Mouse (Mus musculus) brain, embryonic 14.5 days (tissue): ENCODE data around the gene Fetub.

ENCODE experiments used
- CTCF ChIP-seq: fragments of 200-500 bp; IDR thresholded peaks from 2 replicates; pipeline ENCODE4 v1.5.1; 2012; ENCODE audit warnings: inconsistent platforms, mild to moderate bottlenecking, moderate library complexity, borderline replicate concordance; ENCODE audit not compliant: insufficient read depth, insufficient read length; ENCODE audit errors: extremely low read depth
- POLR2A ChIP-seq: fragments of 200-500 bp; IDR thresholded peaks from 2 replicates; pipeline ENCODE4 v1.6.1; 2012; ENCODE audit warnings: mild to moderate bottlenecking, inconsistent platforms, borderline replicate concordance; ENCODE audit not compliant: poor library complexity, insufficient read depth, insufficient read length, severe bottlenecking; ENCODE audit errors: extremely low read depth

DNA sequence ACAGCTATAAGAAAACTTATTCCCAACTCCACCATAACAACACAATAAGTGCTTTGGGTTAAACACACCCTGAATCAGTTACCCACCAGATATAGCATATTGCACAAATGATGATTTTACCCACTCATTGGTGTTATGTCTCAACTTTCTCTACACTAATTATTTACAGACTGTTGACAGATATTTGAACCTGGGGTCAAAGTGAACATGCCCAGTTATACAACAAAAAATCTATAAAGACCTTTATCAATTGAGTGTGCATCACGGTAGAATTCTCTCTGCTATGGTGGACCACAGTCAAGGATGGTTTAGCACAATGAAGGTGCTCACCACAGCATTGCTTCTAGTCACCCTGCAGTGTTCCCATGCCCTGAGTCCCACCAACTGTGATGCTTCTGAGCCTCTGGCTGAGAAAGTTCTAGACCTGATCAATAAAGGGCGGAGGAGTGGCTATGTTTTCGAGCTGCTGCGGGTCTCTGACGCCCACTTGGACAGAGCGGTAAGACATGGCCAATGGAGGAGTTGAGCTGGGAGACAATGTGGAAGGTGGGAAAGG, 32.8 kb downstream of the Fetub start, which contains the start of gene Hrg:
- TF ChIP-seq CTCF (no peak), POLR2A (no peak)
